In the genomic region with DNA sequence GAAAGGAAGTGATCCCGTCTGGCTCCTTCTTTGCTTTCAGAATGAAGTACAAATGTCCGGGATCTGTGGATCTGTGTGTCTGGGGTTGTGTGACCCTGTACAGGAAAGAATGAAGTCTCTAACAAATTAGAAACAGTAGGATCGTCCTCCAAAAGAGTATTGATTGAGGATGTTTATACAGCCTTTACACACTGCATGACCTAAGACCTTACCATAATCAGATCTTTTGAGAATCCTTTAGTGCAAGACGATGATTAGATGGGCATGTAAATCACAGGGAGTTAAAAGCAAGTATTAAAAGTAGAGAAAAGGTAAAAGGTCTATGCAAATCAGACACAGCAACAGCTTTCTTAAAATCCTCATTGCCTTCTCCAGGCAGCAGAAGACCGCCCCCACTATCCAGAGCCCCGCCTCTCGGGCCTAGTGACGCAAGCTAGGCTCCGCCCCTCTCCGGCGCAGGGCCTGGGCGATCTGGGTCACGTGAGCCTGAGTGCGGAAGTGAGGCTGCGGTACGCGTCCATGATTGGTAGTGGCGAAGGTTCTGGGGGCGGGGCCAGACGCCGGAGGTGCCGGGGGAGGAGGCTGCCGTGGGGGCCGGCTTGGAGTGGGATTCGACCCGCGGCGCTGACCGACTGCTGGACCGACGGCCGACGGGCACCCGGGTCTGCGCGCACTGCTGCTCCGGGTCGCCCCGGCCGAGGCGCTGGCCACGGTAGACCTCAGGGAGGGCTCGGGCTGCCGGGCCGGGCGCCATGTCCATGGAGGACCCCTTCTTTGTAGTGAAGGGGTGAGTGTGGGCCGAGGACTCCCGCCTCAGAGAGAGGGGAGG, we compare ENCODE assay signal across 8 mouse cellular contexts. TPM values are rescaled to one million over a fixed set of nuclear protein-coding genes. Genes with fewer than 3 reads are reported as not detected.
A peak's percentile ranks its signal among the peaks of the same experiment; 100 is the strongest.
DNase-seq lines count a peak whose midpoint lies in the region; ATAC-seq and TF ChIP-seq lines count a peak whose summit lies in the region.

A gene (plus strand): TSS at position 575 of the 829 bp plus-strand sequence.

- peak; percentile 87 for DNase-seq in Patski (ENCODE audit: low read depth, low spot score)
- peak; percentile 99 for DNase-seq in cerebellum, postnatal 14 days
- peak; percentile 90 to 94 for DNase-seq in frontal cortex, postnatal 25 days (ENCODE audit: low spot score in 2 of 2)
- peak; percentile 98 for DNase-seq in hindbrain, embryonic 14.5 days (ENCODE audit: low spot score)
- DNase-seq in layer of hippocampus, postnatal 36 days = peak; percentile 97 to 98
- DNase-seq in lung, postnatal 36 days = peak; percentile 99
- DNase-seq in retina, postnatal 1 day = peak; percentile 98
- DNase-seq in urinary bladder, adult 18-20 months (ENCODE audit: low spot score in 2 of 2) = peak; percentile 95 to 97

- CTCF ChIA-PET in Patski (lab: Charles Lee) = interaction anchor here (1.2 to 1.4 kb wide), 2 partner anchors 13 to 17 kb away, joined by 3 to 5 read pairs; no protein-coding TSS in a partner anchor

- peaks cover 12% of the 10 kb centered on the region for H3K4me1 ChIP-seq in hindbrain, embryonic 14.5 days (replicated peaks; ENCODE audit: control insufficient read depth, insufficient read depth, low read length)

- TF ChIP-seq CTCF in Patski (IDR thresholded peaks at IDR 0.05) = no peak

- WGBS in hindbrain, embryonic 14.5 days = 3% methylated on average over 48 of the region's 48 CpGs

- H3K4me3 ChIP-seq in hindbrain, embryonic 14.5 days (replicated peaks; ENCODE audit: low read length) = peak within 1 kb of the TSS; percentile 70

- H3K36me3 ChIP-seq in hindbrain, embryonic 14.5 days (replicated peaks; ENCODE audit: control insufficient read depth, insufficient read depth) = no peaks in the 10 kb centered on the region

- H3K9ac ChIP-seq in hindbrain, embryonic 14.5 days = peak within 1 kb of the TSS; percentile 80

- no peaks in the 10 kb centered on the region for H3K9me3 ChIP-seq in hindbrain, embryonic 14.5 days (ENCODE audit: control insufficient read depth, low read length)

- POLR2A ChIA-PET in Patski (lab: Charles Lee) = no interaction called here

- peak within 1 kb of the TSS; percentile 80 for H3K4me2 ChIP-seq in hindbrain, embryonic 14.5 days (replicated peaks)

- H3K27me3 ChIP-seq in Patski = no peaks in the 10 kb centered on the region
- no peaks in the 10 kb centered on the region for H3K27me3 ChIP-seq in hindbrain, embryonic 14.5 days (ENCODE audit: control insufficient read depth, insufficient read depth, low read length)

- peak within 1 kb of the TSS; percentile 87 for H3K27ac ChIP-seq in hindbrain, embryonic 14.5 days

- peak; percentile 95 for ATAC-seq in Patski
- peak; percentile 99 for ATAC-seq in hindbrain, embryonic 14.5 days (ENCODE audit: low FRiP score)

- in situ Hi-C loops in Patski (cut with MboI; ENCODE audit: low pct_unique_long_range_greater_than_20kb) = no loop called here

RNA-seq across cellular contexts. Expression of the gene that starts here (rescaled TPM):
- polyA plus RNA-seq in Patski (2021) = 52.1 TPM
- polyA plus RNA-seq in hindbrain, embryonic 14.5 days (2014; fragmentation: Nextera tagmentation; extraction: Ambion mirVana) = 113 and 117 TPM in 2 replicates
- total RNA-seq in layer of hippocampus, postnatal 36 days (2021) = 100 to 1,000 TPM; 120 to 122 TPM

Comparison
In these comparisons a context has a peak if more than half of its experiments do, and no peak if none do; other contexts are left out.
1. Peak in every context shown above with its lines: DNase-seq, ATAC-seq, H3K4me3 ChIP-seq and H3K27ac ChIP-seq.